Mouse (Mus musculus) spleen, adult 12 weeks (tissue): ENCODE measurements around the gene Pum1.

Source experiments
- DNase-seq: peaks from one replicate; pipeline ENCODE4 v3.0.0; 2022; ENCODE audit warnings: low spot score

Gene Pum1

GRCm38 (mm10) chr4:130792376-130793179 is 129.5 kb downstream of the Pum1 start, which contains the start of gene Sdc3:
Gene Sdc3, plus strand, starts transcription at chr4:130792537.
- DNase-seq: no peak

- DNase-seq: no peak
These were observed 130.0 kb downstream of the Pum1 start for GRCm38 (mm10) chr4:130793180-130793501.

DNA sequence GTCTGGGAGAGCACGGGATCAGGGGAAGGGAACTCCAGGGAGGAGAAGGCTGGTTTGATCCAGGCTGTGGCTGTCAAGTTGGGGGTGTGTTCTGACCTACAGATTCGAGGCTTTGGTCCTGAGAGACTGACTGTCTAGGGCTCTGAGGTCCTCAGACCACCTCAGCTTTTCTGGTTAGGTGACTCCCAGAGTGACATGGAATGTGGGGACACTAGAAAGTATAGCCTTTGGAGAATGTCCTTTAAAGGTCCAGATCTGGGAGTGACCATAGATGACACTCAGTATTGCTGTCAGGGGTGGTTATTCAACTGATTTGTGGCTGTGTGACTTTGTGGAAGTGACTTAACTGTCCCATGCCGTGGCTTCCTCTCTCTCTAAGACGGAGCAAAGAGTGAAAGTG is 131.7 kb downstream of the Pum1 start:
- no peak for DNase-seq

- DNase-seq: no peak
These were observed 132.8 kb downstream of the Pum1 start for GRCm38 (mm10) chr4:130795970-130796369.

- no peak for DNase-seq
These were observed 134.3 kb downstream of the Pum1 start for GRCm38 (mm10) chr4:130797201-130798051.

- DNase-seq: no peak
These were observed 135.3 kb downstream of the Pum1 start for GRCm38 (mm10) chr4:130798416-130798815.

DNA sequence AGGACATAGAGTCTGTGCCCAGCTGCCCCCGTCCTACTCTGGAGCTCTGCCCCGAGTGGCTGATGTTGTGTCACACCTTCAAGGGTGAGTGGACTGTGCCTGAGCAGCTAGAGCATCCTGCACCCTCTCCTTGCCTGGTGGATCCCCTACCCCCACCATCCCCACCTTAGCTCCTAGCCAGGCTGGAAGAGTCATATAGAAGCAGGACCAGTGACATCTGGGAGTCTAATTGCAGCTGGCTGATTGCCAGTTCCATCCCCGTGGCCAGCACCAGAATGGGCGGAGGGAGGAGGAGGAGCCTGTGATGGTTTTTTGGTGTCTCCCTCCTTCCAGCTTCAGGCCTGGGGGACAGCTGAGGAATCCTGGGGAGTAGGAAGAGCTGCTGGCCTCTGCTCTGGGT is 136.0 kb downstream of the Pum1 start:
- DNase-seq: no peak

DNA sequence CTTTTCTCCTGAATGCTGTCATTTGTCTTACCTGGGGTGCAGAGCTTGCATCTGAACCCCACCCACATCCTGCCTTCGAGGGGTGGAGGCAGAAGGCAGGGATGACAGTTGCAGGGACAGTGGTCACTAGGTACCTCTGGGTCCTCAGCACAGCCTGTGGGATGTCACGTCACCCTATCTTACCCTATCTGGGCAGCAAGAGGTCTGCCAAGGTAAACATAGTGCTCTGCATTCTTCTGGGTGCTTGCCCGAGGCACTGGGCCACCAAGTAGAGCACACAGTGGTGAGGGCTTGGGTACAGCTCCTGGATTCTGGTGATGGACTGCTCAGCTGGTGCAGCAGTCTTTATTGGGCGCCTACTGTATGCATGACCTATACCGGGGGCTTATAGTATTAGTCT is 136.5 kb downstream of the Pum1 start:
- no peak for DNase-seq

DNA sequence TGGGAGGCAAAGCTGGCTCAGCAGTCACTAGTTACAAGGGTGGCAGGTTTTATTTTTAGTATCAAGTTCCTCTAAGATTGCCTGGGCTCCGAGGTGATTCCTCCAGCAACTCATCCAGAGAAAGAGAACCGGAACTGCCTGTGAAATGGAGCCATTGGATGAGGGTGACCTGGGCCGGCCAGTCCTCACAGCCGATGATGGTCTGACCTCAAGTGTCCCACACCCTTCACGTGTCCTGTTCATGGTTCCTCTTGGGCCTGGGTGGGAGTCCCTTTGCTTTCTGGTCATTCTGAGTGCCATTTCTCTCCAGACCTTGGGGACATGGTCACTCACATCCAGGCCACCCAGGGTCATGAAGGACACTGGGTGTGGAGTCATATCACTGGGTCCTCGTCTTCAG is 137.0 kb downstream of the Pum1 start:
- DNase-seq: no peak

- no peak for DNase-seq
These were observed 138.1 kb downstream of the Pum1 start for GRCm38 (mm10) chr4:130801198-130801597.

DNA sequence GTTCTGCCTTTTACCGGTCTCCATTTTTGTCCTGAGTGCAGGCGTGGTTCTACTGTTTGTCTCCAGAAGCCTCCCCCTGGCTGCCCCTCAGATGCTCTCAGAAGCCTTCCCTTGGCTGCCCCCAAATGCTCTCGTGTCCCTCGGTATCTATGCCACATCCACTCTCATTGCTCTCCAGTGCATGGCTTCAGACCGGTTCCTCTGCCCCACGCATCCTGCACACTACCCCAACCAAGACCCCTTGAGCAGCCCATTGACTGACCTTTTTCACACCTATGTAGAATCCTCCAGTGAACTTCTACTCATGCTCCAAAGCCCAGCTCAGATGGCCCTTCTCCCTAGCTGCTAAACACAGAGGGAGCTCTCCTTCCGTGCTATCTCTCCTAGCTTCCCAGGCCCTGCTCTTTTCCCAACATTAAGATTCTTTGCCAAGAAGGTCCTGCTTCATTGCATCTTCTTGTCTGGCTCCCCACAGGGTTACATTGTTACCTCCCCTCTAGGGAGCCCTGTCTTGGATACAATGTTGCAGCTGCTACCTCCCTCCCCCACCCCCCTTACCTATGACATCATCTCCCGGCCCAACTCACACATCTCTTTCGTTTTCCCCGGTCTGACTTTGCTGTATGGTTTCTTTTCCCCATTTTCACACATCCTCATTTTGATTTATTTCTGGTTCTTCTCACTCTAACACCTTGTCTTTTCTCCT is 138.7 kb downstream of the Pum1 start:
- no peak for DNase-seq

GRCm38 (mm10) chr4:130803591-130803990 is 140.5 kb downstream of the Pum1 start:
- DNase-seq: no peak

- no peak for DNase-seq
These were observed 141.2 kb downstream of the Pum1 start for GRCm38 (mm10) chr4:130804292-130804691.

DNA sequence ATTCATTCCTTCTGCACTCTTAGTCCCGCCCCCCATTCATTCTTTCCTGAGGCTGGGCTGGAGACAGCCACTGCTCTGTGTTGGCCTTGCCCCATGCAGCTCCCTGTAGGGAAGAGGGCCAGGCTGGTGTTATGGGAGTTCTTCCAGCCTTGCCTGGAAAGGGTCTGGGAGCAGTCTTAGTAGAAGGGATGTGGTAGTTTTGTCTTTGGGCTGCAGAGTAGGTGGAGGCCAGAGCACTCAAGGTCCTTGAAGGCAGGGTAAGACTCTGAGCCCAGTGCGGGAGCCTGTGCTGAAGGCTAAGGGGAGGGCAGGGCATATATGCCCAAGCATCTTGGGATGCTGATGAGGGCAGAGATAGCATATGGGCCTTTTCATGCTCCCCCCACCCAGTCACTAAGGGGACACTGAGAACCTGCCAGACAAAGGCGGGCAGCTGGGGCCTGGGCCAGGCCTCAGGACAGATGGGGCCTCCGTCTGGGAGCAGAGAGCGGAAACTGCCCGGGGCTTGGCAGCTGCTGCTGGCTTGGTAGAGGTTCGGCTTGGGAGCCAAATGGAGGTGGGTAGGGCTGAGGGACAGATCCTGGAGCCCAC is 141.7 kb downstream of the Pum1 start:
- DNase-seq: no peak

DNA sequence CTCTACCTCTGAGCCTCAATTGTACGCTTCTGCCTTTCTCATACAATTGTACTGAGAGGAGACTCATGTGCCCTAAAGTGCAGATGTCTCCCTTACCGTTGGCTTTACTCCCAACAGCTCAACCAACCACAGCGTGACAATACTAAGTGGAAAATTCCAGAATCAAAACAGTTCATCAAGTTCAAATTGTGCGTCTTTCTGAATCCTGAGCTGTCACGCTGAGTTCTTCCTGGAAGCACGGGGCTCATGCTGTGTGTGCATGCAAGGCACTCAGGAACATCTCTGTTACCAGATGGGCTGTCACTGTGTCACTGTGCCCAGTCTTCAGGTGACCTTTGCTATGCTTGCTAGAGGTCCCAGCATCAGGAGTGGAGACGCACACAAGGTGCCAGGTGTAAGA is 142.6 kb downstream of the Pum1 start:
- no peak for DNase-seq

DNA sequence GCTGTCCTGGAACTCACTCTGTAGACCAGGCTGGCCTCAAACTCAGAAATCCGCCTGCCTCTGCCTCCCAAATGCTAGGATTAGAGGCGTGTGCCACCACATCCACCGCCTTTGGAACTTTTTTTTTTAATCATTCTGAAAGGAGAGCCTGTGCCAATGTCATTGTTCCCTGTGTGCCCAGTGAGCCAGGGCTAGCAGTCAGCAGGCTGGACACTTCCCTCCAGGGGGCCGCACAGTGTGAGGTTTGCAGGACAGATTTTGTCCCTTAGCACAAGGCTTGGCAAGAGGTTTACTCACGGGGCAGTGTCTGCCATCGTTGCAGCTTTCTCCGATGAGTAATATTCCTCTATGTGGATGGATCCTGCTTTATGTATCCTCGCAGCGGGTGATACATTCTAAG is 143.6 kb downstream of the Pum1 start:
- no peak for DNase-seq

GRCm38 (mm10) chr4:130809784-130810183 is 146.7 kb downstream of the Pum1 start:
- DNase-seq: no peak

DNA sequence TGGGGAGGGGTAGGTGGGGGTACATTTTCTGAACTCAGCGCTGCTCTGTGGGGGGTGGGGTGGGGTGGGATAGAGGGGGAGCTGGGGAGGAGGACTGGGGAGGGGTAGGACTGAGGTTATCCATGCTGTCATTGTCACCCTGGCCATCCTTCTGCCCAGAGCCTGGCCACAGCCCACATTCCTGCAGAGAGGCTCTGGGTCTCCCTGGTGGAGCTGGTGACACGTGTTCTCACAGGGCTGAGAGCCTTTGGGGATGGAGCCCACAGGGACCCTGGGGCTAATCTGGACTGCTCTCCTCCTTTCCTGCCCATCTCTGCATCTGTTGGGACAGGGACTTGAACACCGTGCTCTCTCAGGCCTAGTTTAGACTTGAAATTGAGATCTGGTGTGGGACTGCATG is 147.7 kb downstream of the Pum1 start:
- DNase-seq: no peak

DNA sequence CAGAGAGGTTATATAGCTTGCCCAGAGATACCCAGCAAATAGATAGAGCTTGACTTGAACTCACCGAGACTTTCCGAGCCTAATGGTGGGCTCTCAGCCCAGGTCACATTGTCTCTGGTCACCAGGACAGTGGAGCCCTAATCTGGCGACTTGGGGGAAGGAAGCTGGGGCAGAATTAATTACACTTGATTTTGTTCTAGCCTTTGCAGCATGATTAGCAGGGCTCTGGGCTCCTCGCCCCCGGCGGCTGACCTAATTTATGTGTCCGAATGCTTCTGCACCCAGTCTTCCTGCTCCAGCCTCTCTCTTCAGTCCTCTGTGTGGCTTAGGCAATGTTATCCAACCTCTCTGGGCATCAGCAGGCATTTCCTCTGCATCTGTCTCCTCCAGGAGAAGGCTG is 148.3 kb downstream of the Pum1 start:
- no peak for DNase-seq

GRCm38 (mm10) chr4:130813958-130814357 is 150.8 kb downstream of the Pum1 start:
- DNase-seq: no peak

GRCm38 (mm10) chr4:130814742-130815330 is 151.7 kb downstream of the Pum1 start:
- no peak for DNase-seq

DNA sequence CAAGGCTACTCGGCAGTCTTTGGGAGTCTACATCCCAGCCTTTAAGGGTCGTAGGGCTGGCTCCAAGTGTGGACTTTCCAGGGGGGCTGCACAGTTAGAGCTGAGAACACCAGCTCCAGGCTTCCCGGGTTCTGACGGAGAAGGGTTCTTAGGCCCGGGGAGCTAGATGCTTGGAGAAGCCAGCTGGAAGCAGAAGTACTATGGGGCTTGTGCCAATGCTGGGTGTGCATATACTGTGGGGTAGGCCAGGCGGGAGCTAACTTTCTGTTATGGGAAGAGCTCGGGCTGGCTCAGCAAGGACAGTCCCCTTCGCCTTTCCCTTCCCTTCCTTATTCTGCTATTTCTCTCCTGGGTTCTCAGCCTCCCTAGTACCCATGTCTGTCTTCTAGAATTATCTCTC is 152.7 kb downstream of the Pum1 start:
- no peak for DNase-seq
